Mouse (Mus musculus) cerebellum, postnatal 25 days (tissue): Measurements from ENCODE around the gene Chmp2a.
A peak's percentile ranks its signal among the peaks of the same experiment; 100 is the strongest.

Experiments used
- DNase-seq, 2 experiments: peaks; one replicate each; pipeline ENCODE4 v3.0.0; 2021; ENCODE audit warnings: mixed read lengths in 2 of 2

Gene Chmp2a

DNA sequence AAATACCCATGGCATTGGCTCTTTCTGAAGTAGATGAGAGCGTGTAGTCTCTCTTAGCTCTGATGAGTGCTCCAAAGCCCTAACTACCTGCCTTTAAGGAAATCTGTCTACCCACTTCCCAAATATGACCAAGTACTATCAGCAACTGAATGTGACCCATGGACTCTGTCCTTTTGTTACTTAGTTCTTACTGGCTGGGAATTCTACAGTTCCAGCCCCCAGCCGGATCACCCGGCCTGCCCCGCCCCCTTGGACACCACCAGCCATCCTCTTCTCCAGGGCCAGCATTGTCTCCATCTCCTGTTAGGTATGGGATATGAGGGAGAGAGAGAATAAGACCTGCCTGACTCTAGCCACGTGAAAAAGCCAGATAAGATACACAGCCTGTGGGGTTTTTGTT is 36.6 kb downstream of the Chmp2a start, which contains the start of gene Slc27a5:
TSS of gene Slc27a5 (minus strand) at position 140 of the 400 bp plus-strand sequence.
- DNase-seq = no peak

DNA sequence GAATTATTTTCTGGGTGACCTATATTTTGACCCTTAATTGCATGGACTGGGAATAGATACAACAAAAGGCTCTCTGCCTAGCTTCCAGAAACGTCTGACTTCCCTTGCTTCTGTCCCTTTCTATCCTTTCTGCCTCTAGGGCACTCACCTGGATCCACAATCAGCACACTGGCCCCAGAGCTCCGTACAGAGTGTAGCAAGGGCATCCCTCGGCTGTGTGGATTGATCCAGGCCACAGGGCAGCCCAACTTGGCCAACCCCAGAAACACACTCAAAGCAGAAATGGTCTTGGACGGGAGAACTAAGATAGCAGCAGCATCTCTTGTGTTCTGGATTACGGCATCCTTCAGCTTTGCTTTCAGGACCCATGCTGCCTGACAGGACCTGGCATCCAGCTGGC is 37.4 kb downstream of the Chmp2a start:
- DNase-seq = no peak

DNA sequence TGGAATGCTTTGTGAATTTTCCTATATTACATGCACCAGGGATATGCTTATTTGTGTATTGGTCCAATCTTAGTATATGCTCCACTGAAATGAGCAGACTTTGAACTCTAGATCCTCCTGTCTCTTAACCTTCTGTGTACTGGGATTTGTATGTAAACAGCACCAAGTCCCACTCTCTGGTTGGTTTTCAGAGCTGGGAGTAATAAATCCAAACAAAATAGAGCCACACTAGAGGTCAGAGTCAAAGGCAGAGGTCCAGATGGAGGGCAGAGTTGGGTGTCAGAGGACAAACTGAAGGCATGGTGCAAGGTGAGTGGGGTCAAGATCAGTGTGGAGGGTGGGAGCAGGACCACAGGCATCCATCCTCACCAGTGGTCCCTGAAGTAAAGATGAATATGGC is 38.7 kb downstream of the Chmp2a start:
- no peak for DNase-seq

DNA sequence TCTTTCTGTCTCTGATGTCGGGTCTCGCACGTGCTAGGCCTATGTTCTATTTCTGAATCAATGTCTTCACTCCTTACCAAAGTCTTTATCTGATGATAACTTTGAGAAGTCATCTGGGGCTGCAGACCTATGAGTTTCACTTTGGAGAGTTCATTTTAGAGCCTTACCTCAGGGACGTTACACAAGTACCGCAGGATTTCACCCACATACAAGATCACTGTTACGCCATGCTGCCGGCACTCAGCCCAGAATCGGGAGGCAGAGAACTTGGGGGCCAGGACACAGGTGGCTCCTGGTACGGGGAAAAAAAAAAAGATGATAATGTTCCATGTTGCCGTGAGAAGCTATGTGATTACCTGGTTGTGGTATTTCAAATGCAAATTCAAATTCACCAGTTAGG is 41.5 kb downstream of the Chmp2a start:
- no peak for DNase-seq

DNA sequence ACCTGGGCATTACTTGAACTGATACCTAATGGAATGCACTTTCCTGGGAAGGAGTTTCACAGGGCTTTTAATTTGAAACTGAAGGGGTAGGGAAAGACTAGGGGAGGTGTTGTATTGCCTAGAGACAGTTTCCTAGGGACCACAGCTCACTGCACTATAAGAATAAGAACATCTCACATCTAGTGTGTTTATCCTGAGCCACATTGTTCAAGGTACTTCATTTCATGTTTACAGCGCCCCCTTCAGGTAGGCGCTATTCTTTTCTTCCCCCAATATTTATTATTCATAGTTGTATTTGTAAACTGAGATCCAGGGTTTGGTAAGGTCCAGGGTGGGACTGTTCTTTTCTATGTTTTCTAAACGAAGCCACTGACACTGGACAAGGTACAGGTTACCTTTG is 42.4 kb downstream of the Chmp2a start:
- peak in 1 of 2 experiments; percentile 47 for DNase-seq

DNA sequence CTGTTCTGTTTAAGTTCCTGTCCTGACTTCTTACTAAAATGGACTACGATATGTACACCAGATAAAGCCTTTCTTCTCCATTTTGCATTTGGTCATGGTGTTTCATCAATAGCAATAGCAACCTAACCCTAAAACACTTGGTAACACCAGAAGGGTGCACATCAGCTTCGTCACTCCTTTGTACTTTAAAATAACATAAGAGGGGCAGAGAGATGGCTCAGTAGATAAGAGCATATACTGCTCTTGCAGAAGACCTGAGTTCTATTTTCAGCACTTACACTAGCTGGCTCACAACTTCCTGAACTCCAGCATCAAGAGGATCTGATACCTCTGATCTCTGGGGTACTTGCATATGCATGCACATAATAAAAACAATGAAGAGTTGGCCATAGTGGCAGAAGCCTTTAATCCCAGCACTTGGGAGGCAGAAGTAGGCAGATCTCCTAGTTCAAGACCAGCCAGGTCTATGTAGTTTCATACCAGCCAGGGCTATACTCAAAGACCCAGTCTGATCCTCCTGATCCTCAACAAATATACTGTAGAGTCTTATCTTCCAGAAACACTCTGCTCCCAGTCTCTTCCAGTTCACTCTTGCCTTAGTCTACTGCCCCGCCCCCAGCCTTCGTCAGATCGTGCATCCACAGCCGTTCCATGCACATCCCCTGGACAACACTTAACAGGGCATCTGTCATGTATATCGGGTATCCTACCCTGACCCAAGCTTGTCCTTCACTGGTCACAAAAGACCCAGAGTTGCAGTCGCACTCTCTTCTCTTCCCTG is 47.0 kb downstream of the Chmp2a start:
- DNase-seq = no peak

DNA sequence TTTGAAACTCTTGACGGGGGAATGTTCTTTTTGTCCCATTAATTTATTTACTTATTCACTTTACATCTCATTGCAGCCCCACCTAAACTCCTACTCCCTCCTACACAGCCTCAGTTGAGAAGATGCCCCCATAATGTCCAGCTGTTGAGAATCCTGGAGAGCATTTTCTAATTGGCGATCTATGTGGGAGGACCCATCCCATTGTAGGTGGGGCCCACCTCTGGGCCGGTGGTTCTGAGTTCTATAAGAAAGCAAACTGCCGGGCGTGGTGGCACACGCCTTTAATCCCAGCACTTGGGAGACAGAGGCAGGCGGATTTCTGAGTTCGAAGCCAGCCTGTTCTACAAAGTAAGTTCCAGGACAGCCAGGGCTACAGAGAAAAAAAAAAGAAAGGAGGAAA is 47.7 kb downstream of the Chmp2a start:
- DNase-seq = no peak

DNA sequence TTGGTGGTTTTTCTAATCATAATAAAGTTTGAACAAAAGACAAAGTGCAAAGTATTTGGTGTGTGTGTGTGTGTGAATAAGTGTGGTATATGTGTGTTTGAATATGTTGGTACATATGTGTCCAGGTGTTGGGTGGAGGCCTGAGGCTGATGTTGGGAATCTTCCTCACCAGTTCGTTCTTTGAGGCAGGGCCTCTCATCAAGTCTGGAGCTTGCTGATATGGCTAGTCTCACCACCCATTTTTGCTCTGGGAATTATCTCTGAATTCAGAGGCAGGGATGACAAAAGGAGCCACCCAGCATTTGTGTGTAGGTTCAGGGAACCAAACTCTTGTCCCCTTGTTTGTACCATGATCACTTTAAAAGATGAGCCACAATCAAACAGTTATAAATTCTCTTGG is 48.9 kb downstream of the Chmp2a start:
- DNase-seq = no peak
